Mouse (Mus musculus) telencephalon, adult 2 months (tissue): ENCODE measurements around the gene Ptpn21.

Experiments
- DNase-seq: peaks from one replicate; pipeline ENCODE4 v3.0.0-alpha.2; 2011; ENCODE audit warnings: low read depth, low spot score

Gene Ptpn21

DNA sequence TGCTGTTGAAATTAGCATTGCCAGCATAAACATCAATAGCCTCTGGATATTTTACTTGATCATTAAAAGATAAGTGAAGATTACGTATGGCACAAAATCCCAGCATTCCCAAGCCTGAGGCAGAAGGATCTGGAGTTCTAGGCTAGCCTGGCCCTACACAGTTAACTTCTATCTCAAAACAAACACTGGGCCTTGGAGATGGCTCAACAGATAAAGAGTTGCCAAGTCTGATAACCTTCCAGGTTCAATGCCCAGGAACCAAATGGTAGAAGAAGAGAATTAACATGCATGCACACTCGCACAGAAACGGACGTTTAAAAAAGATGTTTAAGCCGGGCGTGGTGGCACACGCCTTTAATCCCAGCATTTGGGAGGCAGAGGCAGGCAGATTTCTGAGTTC lies 13.0 kb downstream of the Ptpn21 start:
- DNase-seq, result no peak

DNA sequence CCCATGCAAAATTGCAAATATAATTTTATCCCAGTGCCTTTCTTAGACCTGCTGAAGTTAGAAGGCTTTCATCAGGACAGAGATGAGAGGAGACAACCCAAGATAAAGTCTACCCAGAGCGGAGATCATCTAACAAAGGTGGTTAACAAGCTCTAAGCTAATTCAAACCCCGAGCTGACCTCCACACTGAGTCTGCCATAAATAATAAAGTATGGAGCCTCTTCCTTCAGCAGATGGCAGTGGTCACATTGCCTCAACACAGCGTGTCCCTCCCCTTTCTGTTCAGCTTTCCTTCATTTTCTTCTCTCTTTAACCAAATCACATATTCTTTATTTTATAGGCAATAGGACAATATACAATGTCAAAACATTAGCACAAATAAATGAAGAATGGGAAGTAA lies 16.2 kb downstream of the Ptpn21 start:
- no peak for DNase-seq

GRCm38 (mm10) chr12:98720628-98721027 lies 16.6 kb downstream of the Ptpn21 start:
- no peak for DNase-seq

DNA sequence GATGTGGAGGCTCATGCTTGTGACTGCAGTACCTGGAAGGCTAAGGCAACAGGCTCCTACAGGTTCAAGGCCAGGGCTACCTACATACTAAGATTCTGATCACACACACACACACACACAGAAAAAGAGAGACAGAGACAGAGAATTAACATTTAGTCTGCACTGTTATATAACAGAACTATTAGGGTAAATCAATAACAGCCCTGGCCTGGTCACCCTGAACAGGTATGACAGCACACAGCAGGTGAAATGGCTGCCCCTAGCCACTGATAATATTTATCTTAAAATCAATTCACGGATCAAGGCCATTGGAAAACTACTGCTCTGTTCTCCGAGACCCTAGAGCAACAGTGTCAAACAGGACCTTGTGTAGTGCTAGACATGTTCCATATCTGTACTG lies 21.1 kb downstream of the Ptpn21 start:
- no peak for DNase-seq

DNA sequence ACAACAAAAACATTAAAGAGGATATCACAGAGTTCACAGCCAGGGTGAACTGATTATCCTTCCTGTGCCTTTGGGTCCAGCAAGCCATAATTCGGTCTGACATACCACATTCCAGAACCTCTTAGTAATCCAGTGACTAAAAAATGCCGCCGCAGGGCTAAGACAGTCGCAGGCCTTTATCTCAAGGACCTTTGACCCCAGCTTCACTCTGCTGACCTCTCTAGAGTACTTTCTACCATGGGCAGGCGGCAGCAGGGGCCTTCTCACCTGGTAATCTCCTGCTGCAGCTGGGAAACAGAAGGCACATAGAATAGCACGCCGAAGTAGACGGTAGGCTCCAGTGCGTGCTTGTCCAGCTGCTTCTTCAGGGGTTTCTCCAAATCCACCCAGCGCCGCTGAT lies 22.4 kb downstream of the Ptpn21 start:
- no peak for DNase-seq

GRCm38 (mm10) chr12:98713621-98714103 lies 23.5 kb downstream of the Ptpn21 start:
- DNase-seq, result no peak

- DNase-seq, result no peak
Observed at GRCm38 (mm10) chr12:98712819-98713218, 24.4 kb downstream of the Ptpn21 start.

GRCm38 (mm10) chr12:98703961-98704360 lies 33.2 kb downstream of the Ptpn21 start:
- no peak for DNase-seq

- DNase-seq, result no peak
Observed at GRCm38 (mm10) chr12:98703554-98703953, 33.7 kb downstream of the Ptpn21 start.

DNA sequence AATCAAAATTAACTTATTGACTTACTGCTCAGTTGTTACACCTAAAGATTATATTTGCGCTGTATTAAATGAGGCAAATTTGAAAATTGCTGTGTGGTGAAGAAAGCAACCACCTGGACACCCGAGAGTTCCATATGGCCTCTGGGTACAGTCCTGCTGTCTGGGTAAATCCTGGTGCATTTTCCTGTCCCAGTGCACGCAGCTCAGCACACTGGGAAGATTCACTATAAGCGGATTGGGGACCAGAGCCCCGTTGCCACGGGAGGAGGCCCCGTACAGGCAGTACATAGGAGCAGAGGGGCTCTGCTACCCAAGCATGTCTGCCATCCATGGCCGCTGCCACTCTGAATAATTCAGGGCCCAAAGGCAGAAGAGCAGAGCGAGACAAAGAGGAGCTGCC lies 35.6 kb downstream of the Ptpn21 start:
- DNase-seq, result no peak

GRCm38 (mm10) chr12:98697202-98697601 lies 40.0 kb downstream of the Ptpn21 start:
- DNase-seq, result no peak

- DNase-seq, result no peak
Observed at GRCm38 (mm10) chr12:98690230-98690629, 47.0 kb downstream of the Ptpn21 start.

GRCm38 (mm10) chr12:98683574-98683973 lies 53.6 kb downstream of the Ptpn21 start:
- DNase-seq, result no peak

GRCm38 (mm10) chr12:98683171-98683570 lies 54.0 kb downstream of the Ptpn21 start:
- no peak for DNase-seq

DNA sequence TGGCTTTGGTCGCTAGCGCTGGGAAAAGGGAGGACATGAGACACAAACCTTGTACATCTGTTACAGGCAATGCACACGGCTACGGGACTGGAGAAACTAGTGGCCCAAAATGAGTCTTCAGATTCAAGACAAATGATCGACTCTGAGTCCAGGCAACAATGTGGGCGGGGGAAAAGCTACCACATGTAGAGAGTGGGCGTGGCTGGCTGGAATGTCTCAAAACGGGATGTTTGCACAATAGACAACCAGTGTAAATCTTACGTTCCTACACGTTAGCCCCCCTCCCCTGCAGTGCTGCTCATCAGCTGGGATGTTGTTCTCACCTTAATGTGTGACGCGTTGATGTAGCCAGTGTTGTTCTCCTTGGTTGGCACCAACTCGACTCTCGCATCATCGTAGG lies 55.0 kb downstream of the Ptpn21 start:
- no peak for DNase-seq

DNA sequence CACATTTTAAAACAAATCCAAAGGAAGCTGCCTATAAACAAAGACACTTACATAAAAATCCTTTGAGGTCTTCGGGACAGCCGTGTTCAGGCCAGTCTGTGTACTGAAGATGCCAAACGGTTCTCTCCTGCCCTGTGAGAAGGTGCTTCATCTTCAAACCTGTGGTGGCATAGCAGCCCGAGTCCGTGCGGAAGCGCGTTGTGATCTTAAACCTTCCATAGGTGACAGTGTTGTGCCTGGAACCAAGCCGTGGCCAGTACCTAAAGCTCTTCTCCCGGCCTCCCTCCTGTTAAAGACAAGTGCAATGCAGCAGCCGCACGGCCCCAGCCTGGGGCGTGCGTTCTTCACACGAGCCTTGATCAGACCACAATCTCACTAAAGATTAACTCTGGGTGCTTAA lies 57.3 kb downstream of the Ptpn21 start:
- no peak for DNase-seq

GRCm38 (mm10) chr12:98677336-98677735 lies 59.9 kb downstream of the Ptpn21 start:
- DNase-seq, result no peak

DNA sequence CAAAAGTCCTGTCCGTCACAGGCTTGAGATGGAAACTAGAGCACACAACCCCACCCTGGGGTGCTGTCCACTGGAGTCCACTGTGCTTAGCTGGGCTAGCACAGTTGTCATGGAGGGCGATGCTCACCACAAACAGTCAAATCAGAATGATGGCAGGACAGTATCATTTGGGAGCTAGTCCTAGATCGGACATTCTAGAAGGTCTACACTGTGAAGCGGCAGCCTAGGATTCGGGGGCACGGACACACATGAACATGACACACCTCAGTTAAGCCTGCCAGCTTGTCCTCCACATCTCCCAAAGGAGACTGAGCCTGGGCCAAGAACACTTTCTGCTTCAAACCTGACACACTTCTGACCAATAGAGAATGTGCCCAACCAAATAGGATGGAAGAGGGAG lies 60.3 kb downstream of the Ptpn21 start:
- DNase-seq, result no peak

- peak; percentile 67 for DNase-seq
Observed at GRCm38 (mm10) chr12:98674627-98675143, 62.5 kb downstream of the Ptpn21 start.

GRCm38 (mm10) chr12:98673879-98674278 lies 63.3 kb downstream of the Ptpn21 start:
- DNase-seq, result no peak

DNA sequence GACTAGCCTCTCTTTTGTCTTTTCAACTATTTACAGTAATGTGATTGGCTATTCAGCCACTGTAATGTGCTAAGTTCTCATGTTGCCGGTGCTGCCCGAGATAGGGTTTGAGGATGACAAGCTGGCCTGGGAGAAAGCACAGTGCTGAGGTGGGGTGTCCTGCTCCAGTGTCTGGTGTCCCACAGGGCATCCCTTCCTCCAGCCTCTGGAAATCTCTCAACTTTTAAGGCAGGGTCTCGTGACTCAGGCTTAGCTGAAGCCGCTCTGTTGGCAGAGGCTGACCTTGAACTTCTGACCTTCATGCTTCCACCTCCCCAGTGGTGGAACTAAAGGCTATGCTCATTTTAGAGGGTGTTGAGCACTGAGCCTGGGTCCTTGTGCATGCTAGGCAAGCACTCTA lies 66.8 kb downstream of the Ptpn21 start:
- no peak for DNase-seq

DNA sequence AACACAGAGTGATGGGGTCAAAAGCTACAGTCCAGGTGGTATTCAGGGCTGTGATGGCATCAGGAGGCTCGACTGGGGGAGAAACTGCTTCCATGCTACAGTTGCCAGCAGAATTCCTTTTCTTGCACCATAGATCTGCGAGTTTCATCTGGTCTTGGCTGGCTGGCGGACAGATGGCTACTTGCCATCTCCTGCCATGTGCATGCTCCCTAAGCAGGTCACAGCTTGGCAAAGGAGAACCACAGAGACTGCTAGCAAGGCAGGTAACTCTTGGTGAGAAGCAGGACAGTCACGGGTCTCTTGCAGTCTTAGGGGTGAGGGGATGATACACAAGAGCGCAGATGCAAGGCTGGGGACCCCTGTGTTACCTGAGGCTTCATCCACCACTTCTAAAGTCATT lies 67.3 kb downstream of the Ptpn21 start:
- DNase-seq, result no peak

DNA sequence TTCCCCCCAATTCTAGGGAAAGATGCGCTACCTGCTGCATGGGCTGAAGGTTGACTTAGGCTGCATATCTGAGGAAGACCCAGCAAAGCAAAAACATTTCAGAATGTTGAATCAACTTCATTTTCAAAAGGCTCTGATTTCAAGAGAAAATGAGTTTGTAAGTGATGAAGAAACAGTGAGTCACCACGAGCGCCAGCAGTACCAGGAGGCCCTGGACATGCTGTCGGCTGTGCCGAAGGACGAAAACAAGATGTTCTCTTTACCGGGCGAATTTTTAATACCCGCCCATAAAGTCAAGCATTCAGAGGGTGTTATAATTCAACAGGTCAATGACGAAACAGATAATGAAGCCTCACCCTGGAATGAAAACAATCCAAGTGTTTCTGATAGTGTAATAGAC lies 68.1 kb downstream of the Ptpn21 start:
- DNase-seq, result peak; percentile 16

DNA sequence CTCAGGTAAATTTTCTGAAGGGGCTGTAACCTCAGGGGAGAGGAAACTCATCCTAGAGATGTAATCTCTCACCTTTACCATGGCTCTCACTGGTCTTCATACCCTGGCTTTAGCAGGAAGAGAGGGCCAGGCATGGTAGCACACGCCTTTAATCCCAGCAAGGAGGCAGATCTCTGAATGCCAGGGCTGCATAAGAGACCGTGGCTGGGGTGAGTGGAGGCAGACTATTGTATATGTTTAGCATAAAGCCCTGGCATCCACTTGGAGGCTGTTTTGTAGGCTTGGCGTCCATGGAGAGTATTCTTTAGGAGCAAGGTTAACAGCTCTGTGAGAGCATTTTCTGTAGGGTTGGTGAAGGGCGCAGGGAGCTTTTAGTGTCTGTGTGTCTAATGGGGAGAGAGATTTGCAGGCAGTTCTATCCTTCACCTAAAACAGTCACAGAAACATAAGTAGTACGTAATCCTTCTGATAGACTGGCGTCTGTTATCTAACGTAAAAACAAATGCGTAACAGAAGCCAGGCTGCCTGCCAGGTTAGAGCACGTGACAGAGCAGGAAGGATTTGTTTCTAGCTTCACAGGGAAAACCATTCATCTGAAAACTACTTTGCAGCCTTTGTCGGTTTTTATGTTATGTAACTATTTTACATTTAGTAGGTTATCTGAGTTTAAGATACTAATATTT lies 68.9 kb downstream of the Ptpn21 start:
- DNase-seq, result peak; percentile 79
